Comparison of ENCODE assay signal across 14 mouse cellular contexts in the genomic region with DNA sequence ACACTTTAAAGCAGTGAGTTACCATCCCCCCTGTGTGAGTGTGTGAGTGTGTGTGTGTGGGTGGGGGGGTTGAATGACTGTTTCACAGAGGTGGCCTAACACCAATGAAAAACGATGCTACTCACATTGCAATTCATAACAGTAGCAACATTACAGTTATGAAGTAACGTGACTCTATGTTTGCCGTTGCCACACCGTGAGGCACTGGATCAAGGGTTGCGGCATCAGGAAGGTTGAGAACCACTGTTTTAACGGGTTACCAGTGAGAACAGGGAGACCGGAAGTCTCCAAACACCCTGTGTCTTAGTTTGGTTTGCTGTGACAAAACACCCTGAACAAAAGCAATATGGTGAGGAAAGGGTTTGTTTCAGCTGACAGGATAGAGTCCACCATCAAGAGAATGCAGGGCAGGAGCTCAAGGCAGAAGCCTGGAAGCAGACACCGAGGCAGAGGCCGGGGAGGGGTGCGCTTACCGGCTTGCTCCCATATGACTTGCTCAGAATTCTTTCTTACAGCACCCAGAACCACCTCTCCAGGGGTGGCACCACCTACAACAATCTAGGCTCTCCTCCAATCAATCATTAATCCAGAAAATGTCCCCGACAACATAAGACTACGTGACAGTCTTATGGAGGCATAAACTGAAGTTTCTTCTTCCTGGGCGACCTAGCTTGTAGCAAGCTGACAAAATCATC. TPM values are rescaled to one million over a fixed set of nuclear protein-coding genes. Genes with fewer than 3 reads are reported as not detected.
DNase-seq lines count a peak whose midpoint lies in the region; ATAC-seq and TF ChIP-seq lines count a peak whose summit lies in the region.
"Had no signal": no experiment of that assay in that cellular context is flagged by ENCODE, and none has a peak within 500 bp of the region (broad histone marks: within the 10 kb centered on the region; RNA-seq: fewer than 3 reads in every experiment).

No protein-coding gene starts in this region.

- H3K4me3 ChIP-seq in heart, embryonic 10.5 days, result no peak overlapping the region
- no peak overlapping the region for H3K4me3 ChIP-seq in kidney, postnatal 0 days (replicated peaks; ENCODE audit: low read depth, low read length)
- no peak overlapping the region for H3K4me3 ChIP-seq in kidney, embryonic 15.5 days (replicated peaks)
- no peak overlapping the region for H3K4me3 ChIP-seq in forebrain, postnatal 0 days (ENCODE audit: low read depth, low read length)
- H3K4me3 ChIP-seq: forebrain, embryonic 12.5 days; layer of hippocampus, adult 2 months had no signal

- H3K27me3 ChIP-seq in heart, embryonic 10.5 days (ENCODE audit: insufficient read depth, poor library complexity, severe bottlenecking), result no peaks in the 10 kb centered on the region
- H3K27me3 ChIP-seq in kidney, postnatal 0 days (ENCODE audit: insufficient read depth, low read length), result no peaks in the 10 kb centered on the region
- H3K27me3 ChIP-seq in kidney, embryonic 15.5 days, result no peaks in the 10 kb centered on the region
- no peaks in the 10 kb centered on the region for H3K27me3 ChIP-seq in forebrain, postnatal 0 days (ENCODE audit: insufficient read depth, low read length)
- H3K27me3 ChIP-seq: forebrain, embryonic 12.5 days had no signal

- intact Hi-C loops in heart, postnatal 36 days (cut with DNase I), result loop anchor here (5.0 kb wide), 1 partner anchor 44 kb away; no protein-coding TSS in a partner anchor

- WGBS in heart, embryonic 10.5 days, result 90% methylated on average over 14 of the region's 14 CpGs
- WGBS in kidney, postnatal 0 days, result 82% methylated on average over 14 of the region's 14 CpGs
- WGBS in kidney, embryonic 15.5 days, result 86% methylated on average over 14 of the region's 14 CpGs
- WGBS in forebrain, postnatal 0 days, result 91% methylated on average over 14 of the region's 14 CpGs

- TF ChIP-seq CTCF in kidney, postnatal 0 days (IDR thresholded peaks at IDR 0.05; ENCODE audit: low read depth), result no peak
- no peak for TF ChIP-seq CTCF in forebrain, postnatal 0 days (IDR thresholded peaks at IDR 0.05; ENCODE audit: low read depth)

- H3K27ac ChIP-seq in heart, embryonic 10.5 days, result 0 out of 2 replicates have a peak overlapping the region, but pooled peaks have one; percentile 29
- H3K27ac ChIP-seq in kidney, postnatal 0 days, result peak overlapping the region; percentile 79
- no peak overlapping the region for H3K27ac ChIP-seq in kidney, embryonic 15.5 days
- H3K27ac ChIP-seq in forebrain, postnatal 0 days (ENCODE audit: low read depth, low read length), result no peak overlapping the region
- H3K27ac ChIP-seq: forebrain, embryonic 12.5 days had no signal

- H3K9ac ChIP-seq in kidney, postnatal 0 days (ENCODE audit: low read depth, low read length), result no peak overlapping the region
- H3K9ac ChIP-seq in kidney, embryonic 15.5 days, result no peak overlapping the region
- no peak overlapping the region for H3K9ac ChIP-seq in forebrain, postnatal 0 days
- H3K9ac ChIP-seq: forebrain, embryonic 12.5 days; hindbrain, embryonic 14.5 days had no signal

- no peaks in the 10 kb centered on the region for H3K9me3 ChIP-seq in heart, embryonic 10.5 days
- H3K9me3 ChIP-seq in kidney, postnatal 0 days (replicated peaks; ENCODE audit: low read length), result no peaks in the 10 kb centered on the region
- H3K9me3 ChIP-seq in kidney, embryonic 15.5 days (replicated peaks), result no peaks in the 10 kb centered on the region
- H3K9me3 ChIP-seq in forebrain, postnatal 0 days (ENCODE audit: low read length), result no peaks in the 10 kb centered on the region
- H3K9me3 ChIP-seq: forebrain, embryonic 12.5 days had no signal

- DNase-seq in heart, embryonic 10.5 days (ENCODE audit: low spot score), result no peak
- no peak for DNase-seq in heart, postnatal 36 days
- no peak for DNase-seq in kidney, postnatal 0 days (ENCODE audit: low spot score)
- no peak for DNase-seq in ovary, postnatal 10 days (ENCODE audit: low spot score)
- no peak for DNase-seq in forebrain, postnatal 0 days
- DNase-seq: cerebellum, adult 8-10 months; liver; lung, postnatal 10 days had no signal

- no peak; the same call in 1 of the 2 replicates for ATAC-seq in kidney, postnatal 0 days (replicated peaks; ENCODE audit: low FRiP score, low read depth)
- no peak for ATAC-seq in kidney, embryonic 15.5 days (replicated peaks; ENCODE audit: low FRiP score)
- ATAC-seq in granulocyte monocyte progenitor cell, adult 5-6 weeks (replicated peaks; ENCODE audit: poor library complexity, severe bottlenecking), result peak; percentile 74
- ATAC-seq in megakaryocyte, adult 5-6 weeks (ENCODE audit: poor library complexity, severe bottlenecking), result peak; percentile 70
- no peak for ATAC-seq in forebrain, postnatal 0 days

- H3K4me1 ChIP-seq in heart, embryonic 10.5 days, result peaks cover 45% of the 10 kb centered on the region
- peaks cover 19% of the 10 kb centered on the region for H3K4me1 ChIP-seq in kidney, postnatal 0 days (replicated peaks; ENCODE audit: insufficient read depth, low read length)
- peaks cover 36% of the 10 kb centered on the region for H3K4me1 ChIP-seq in kidney, embryonic 15.5 days
- no peaks in the 10 kb centered on the region for H3K4me1 ChIP-seq in forebrain, postnatal 0 days (ENCODE audit: insufficient read depth)

- H3K36me3 ChIP-seq in heart, embryonic 10.5 days, result no peaks in the 10 kb centered on the region
- H3K36me3 ChIP-seq in kidney, postnatal 0 days (ENCODE audit: insufficient read depth, low read length), result no peaks in the 10 kb centered on the region
- H3K36me3 ChIP-seq in kidney, embryonic 15.5 days, result no peaks in the 10 kb centered on the region
- no peaks in the 10 kb centered on the region for H3K36me3 ChIP-seq in forebrain, postnatal 0 days (ENCODE audit: insufficient read depth)
- H3K36me3 ChIP-seq: forebrain, embryonic 12.5 days had no signal

- no peak overlapping the region for H3K4me2 ChIP-seq in kidney, postnatal 0 days (ENCODE audit: low read length)
- no peak overlapping the region for H3K4me2 ChIP-seq in kidney, embryonic 15.5 days
- H3K4me2 ChIP-seq in forebrain, postnatal 0 days (ENCODE audit: low read depth), result no peak overlapping the region
- H3K4me2 ChIP-seq: forebrain, embryonic 12.5 days; hindbrain, embryonic 14.5 days had no signal

RNA-seq across cellular contexts. Expression of a gene that starts 57.9 kb away (rescaled TPM):
- polyA plus RNA-seq in heart, embryonic 10.5 days (2016; fragmentation: Nextera tagmentation; extraction: Ambion mirVana), result 11.5 and 15.5 TPM in 2 replicates
- total RNA-seq in heart, postnatal 36 days (2021), result 10 to 100 TPM; 21.7 to 24.2 TPM
- polyA plus RNA-seq in kidney, postnatal 0 days (2015; fragmentation: Nextera tagmentation; extraction: Ambion mirVana), result 6.8 and 7.0 TPM in 2 replicates
- 9.5 and 10.2 TPM in 2 replicates for polyA plus RNA-seq in kidney, embryonic 15.5 days (2015; fragmentation: Nextera tagmentation; extraction: Ambion mirVana)
- 23.8 and 24.3 TPM in 2 replicates for total RNA-seq in granulocyte monocyte progenitor cell, adult 5-6 weeks (2014; fragmentation: Nextera tagmentation)
- 20.8 and 24.3 TPM in 2 replicates for total RNA-seq in granulocyte monocyte progenitor cell, adult 5-6 weeks (2017)
- 34.9 and 41.4 TPM in 2 replicates for total RNA-seq in megakaryocyte, adult 5-6 weeks (2015)
- total RNA-seq in megakaryocyte, adult 5-6 weeks (2017), result 26.7 and 31.3 TPM in 2 replicates
- total RNA-seq in forebrain, postnatal 0 days (2014; rRNA removed), result 32.9 and 35.6 TPM in 2 replicates
- 19.2 and 33.7 TPM in 2 replicates for polyA plus RNA-seq in forebrain, postnatal 0 days (2015; fragmentation: Nextera tagmentation; extraction: Ambion mirVana)

Comparison
In these comparisons a context has a peak if more than half of its experiments do, and no peak if none do; other contexts are left out.
1. H3K27ac ChIP-seq: peak in heart, embryonic 10.5 days (single experiment) and kidney, postnatal 0 days (single experiment); none in kidney, embryonic 15.5 days (single experiment) and forebrain, postnatal 0 days (single experiment).
2. ATAC-seq: peak in granulocyte monocyte progenitor cell, adult 5-6 weeks (single experiment) and megakaryocyte, adult 5-6 weeks (single experiment); none in kidney, postnatal 0 days (single experiment), kidney, embryonic 15.5 days (single experiment) and forebrain, postnatal 0 days (single experiment).